Comparison of ENCODE assay signal across 10 mouse cellular contexts in genomic region chr13:90729078-90729477, GRCm38 (mm10).
A peak's percentile ranks its signal among the peaks of the same experiment; 100 is the strongest.
DNase-seq lines count a peak whose midpoint lies in the region; ATAC-seq and TF ChIP-seq lines count a peak whose summit lies in the region.
"Had no signal": no experiment of that assay in that cellular context is flagged by ENCODE, and none has a peak within 500 bp of the region (broad histone marks: within the 10 kb centered on the region; RNA-seq: fewer than 3 reads in every experiment).

No protein-coding gene starts in this region.

- no peak for TF ChIP-seq EP300 in heart, postnatal 0 days (IDR thresholded peaks at IDR 0.05; ENCODE audit: low read depth)

- peak; percentile 69 for ATAC-seq in heart, postnatal 0 days (ENCODE audit: insufficient read depth, low read depth)
- no peak for ATAC-seq in erythroblast, adult 5-6 weeks (replicated peaks; ENCODE audit: low FRiP score, poor library complexity, severe bottlenecking)
- ATAC-seq in hindbrain, embryonic 12.5 days (ENCODE audit: low FRiP score), result no peak
- no peak for ATAC-seq in inflammation-experienced regulatory T-cells, adult 6 months
- ATAC-seq: forebrain, embryonic 15.5 days had no signal

- H3K9me3 ChIP-seq in heart, postnatal 0 days (replicated peaks; ENCODE audit: control insufficient read depth, low read length), result no peaks in the 10 kb centered on the region
- H3K9me3 ChIP-seq in hindbrain, embryonic 12.5 days (replicated peaks), result no peaks in the 10 kb centered on the region
- H3K9me3 ChIP-seq: forebrain, embryonic 15.5 days had no signal

- no peak overlapping the region for H3K27ac ChIP-seq in heart, postnatal 0 days (ENCODE audit: low read depth)
- H3K27ac ChIP-seq in hindbrain, embryonic 12.5 days, result no peak overlapping the region
- H3K27ac ChIP-seq: forebrain, embryonic 15.5 days had no signal

- no peaks in the 10 kb centered on the region for H3K4me1 ChIP-seq in heart, postnatal 0 days (ENCODE audit: control insufficient read depth, insufficient read depth)
- H3K4me1 ChIP-seq in hindbrain, embryonic 12.5 days, result no peaks in the 10 kb centered on the region
- H3K4me1 ChIP-seq: forebrain, embryonic 15.5 days had no signal

- DNase-seq in frontal cortex, postnatal 10 days (ENCODE audit: low spot score in 2 of 2), result peak; percentile 6 to 10
- DNase-seq in frontal cortex, postnatal 36 days (ENCODE audit: low spot score in 2 of 2), result no peak
- DNase-seq in 3T3-L1 (ENCODE audit: low read depth, low spot score) (peak; percentile 49), ES-CJ7 (ENCODE audit: low read depth, low spot score) (peak; percentile 21)
- DNase-seq in heart, postnatal 0 days (ENCODE audit: low spot score), result no peak
- DNase-seq: lung, postnatal 14 days had no signal

- H3K4me2 ChIP-seq in heart, postnatal 0 days (ENCODE audit: low read depth, low read length), result no peak overlapping the region
- no peak overlapping the region for H3K4me2 ChIP-seq in hindbrain, embryonic 12.5 days (replicated peaks)
- H3K4me2 ChIP-seq: forebrain, embryonic 15.5 days had no signal

- no peak overlapping the region for H3K4me3 ChIP-seq in heart, postnatal 0 days (ENCODE audit: low read depth, low read length)
- no peak overlapping the region for H3K4me3 ChIP-seq in hindbrain, embryonic 12.5 days
- H3K4me3 ChIP-seq: forebrain, embryonic 15.5 days had no signal

- H3K27me3 ChIP-seq in heart, postnatal 0 days (ENCODE audit: control insufficient read depth, insufficient read depth, low read length), result no peaks in the 10 kb centered on the region
- no peaks in the 10 kb centered on the region for H3K27me3 ChIP-seq in hindbrain, embryonic 12.5 days
- H3K27me3 ChIP-seq: forebrain, embryonic 15.5 days had no signal

- no peak overlapping the region for H3K9ac ChIP-seq in heart, postnatal 0 days (replicated peaks; ENCODE audit: low read depth, low read length)
- H3K9ac ChIP-seq in hindbrain, embryonic 12.5 days, result no peak overlapping the region
- H3K9ac ChIP-seq: forebrain, embryonic 15.5 days had no signal

- no peaks in the 10 kb centered on the region for H3K36me3 ChIP-seq in heart, postnatal 0 days (replicated peaks; ENCODE audit: control insufficient read depth, insufficient read depth, low read length)
- no peaks in the 10 kb centered on the region for H3K36me3 ChIP-seq in hindbrain, embryonic 12.5 days
- H3K36me3 ChIP-seq: forebrain, embryonic 15.5 days had no signal

- no peak for TF ChIP-seq CTCF in heart, postnatal 0 days (IDR thresholded peaks at IDR 0.05; ENCODE audit: low read depth)

Comparison
In these comparisons a context has a peak if more than half of its experiments do, and no peak if none do; other contexts are left out.
1. DNase-seq: peak in frontal cortex, postnatal 10 days (2 of 2), 3T3-L1 (single experiment) and ES-CJ7 (single experiment); none in frontal cortex, postnatal 36 days (0 of 2) and heart, postnatal 0 days (single experiment).